Mouse (Mus musculus): ENCODE results near the gene Cyp2d9. TPM values are rescaled to one million over a fixed set of nuclear protein-coding genes. Genes with fewer than 3 reads are reported as not detected.
"Not testable (repeated sequence)": the region's sequence is repeated elsewhere in the genome, so short reads cannot be mapped to it uniquely, and the experiment has no call there.

Cyp2d9 gene
- polyA plus RNA-seq (2012; ENCODE audit: insufficient read depth, insufficient read length, missing spikeins): 1.3 TPM in 1 of 2 replicates, not detected in the other

- Histone ChIP-seq H3K27ac (replicated peaks; ENCODE audit: low read depth, low read length) (no peak within 1 kb of the TSS), H3K4me3 (ENCODE audit: insufficient read depth, low read depth, low read length) (no peak within 1 kb of the TSS), H3K4me1 (ENCODE audit: control insufficient read depth, insufficient read depth, insufficient read length, low read length) (no peaks in the 10 kb centered on the region)
Measured at GRCm38 (mm10) chr15:82433137-82433536, at the start of gene Cyp2d9. Gene Cyp2d9 (plus strand): TSS chr15:82433437.

- Histone ChIP-seq H3K4me1 (ENCODE audit: control insufficient read depth, insufficient read depth, insufficient read length, low read length) (no peaks in the 10 kb centered on the region), H3K4me3 (ENCODE audit: insufficient read depth, low read depth, low read length) (no peak overlapping the region), H3K27ac (replicated peaks; ENCODE audit: low read depth, low read length) (no peak overlapping the region)
Measured at GRCm38 (mm10) chr15:82385729-82386128, 47.5 kb upstream of the Cyp2d9 start.

GRCm38 (mm10) chr15:82389916-82390315 lies 43.3 kb upstream of the Cyp2d9 start:
- H3K4me1 ChIP-seq (ENCODE audit: control insufficient read depth, insufficient read depth, insufficient read length, low read length); H3K27ac ChIP-seq (replicated peaks; ENCODE audit: low read depth, low read length): not testable (repeated sequence)

GRCm38 (mm10) chr15:82393922-82394321 lies 39.3 kb upstream of the Cyp2d9 start, which contains the start of gene Cyp2d11:
Gene Cyp2d11 (minus strand): TSS chr15:82394022.
- not testable (repeated sequence) for H3K27ac ChIP-seq (replicated peaks; ENCODE audit: low read depth, low read length); H3K4me1 ChIP-seq (ENCODE audit: control insufficient read depth, insufficient read depth, insufficient read length, low read length); H3K4me3 ChIP-seq (ENCODE audit: insufficient read depth, low read depth, low read length)

More at GRCm38 (mm10) chr15:82389916-82390315, 43.3 kb upstream of the Cyp2d9 start:
- H3K4me3 ChIP-seq (ENCODE audit: insufficient read depth, low read depth, low read length): not testable (repeated sequence)

- not testable (repeated sequence) for H3K27ac ChIP-seq (replicated peaks; ENCODE audit: low read depth, low read length); H3K4me1 ChIP-seq (ENCODE audit: control insufficient read depth, insufficient read depth, insufficient read length, low read length); H3K4me3 ChIP-seq (ENCODE audit: insufficient read depth, low read depth, low read length)
Measured at GRCm38 (mm10) chr15:82395955-82396354, 37.3 kb upstream of the Cyp2d9 start.

GRCm38 (mm10) chr15:82401516-82401915 lies 31.7 kb upstream of the Cyp2d9 start:
- Histone ChIP-seq H3K4me1 (ENCODE audit: control insufficient read depth, insufficient read depth, insufficient read length, low read length) (no peaks in the 10 kb centered on the region), H3K27ac (replicated peaks; ENCODE audit: low read depth, low read length) (no peak overlapping the region), H3K4me3 (ENCODE audit: insufficient read depth, low read depth, low read length) (no peak overlapping the region)

GRCm38 (mm10) chr15:82402106-82402505 lies 31.1 kb upstream of the Cyp2d9 start:
- Histone ChIP-seq H3K27ac (replicated peaks; ENCODE audit: low read depth, low read length) (no peak overlapping the region), H3K4me3 (ENCODE audit: insufficient read depth, low read depth, low read length) (no peak overlapping the region), H3K4me1 (ENCODE audit: control insufficient read depth, insufficient read depth, insufficient read length, low read length) (no peaks in the 10 kb centered on the region)

GRCm38 (mm10) chr15:82402741-82403140 lies 30.5 kb upstream of the Cyp2d9 start:
- Histone ChIP-seq H3K27ac (replicated peaks; ENCODE audit: low read depth, low read length) (no peak overlapping the region), H3K4me3 (ENCODE audit: insufficient read depth, low read depth, low read length) (no peak overlapping the region), H3K4me1 (ENCODE audit: control insufficient read depth, insufficient read depth, insufficient read length, low read length) (no peaks in the 10 kb centered on the region)

GRCm38 (mm10) chr15:82403606-82404005 lies 29.6 kb upstream of the Cyp2d9 start:
- no peaks in the 10 kb centered on the region for H3K4me1 ChIP-seq (ENCODE audit: control insufficient read depth, insufficient read depth, insufficient read length, low read length)
- no peak overlapping the region for H3K4me3 ChIP-seq (ENCODE audit: insufficient read depth, low read depth, low read length)
- no peak overlapping the region for H3K27ac ChIP-seq (replicated peaks; ENCODE audit: low read depth, low read length)

- Histone ChIP-seq H3K4me3 (ENCODE audit: insufficient read depth, low read depth, low read length) (no peak overlapping the region), H3K27ac (replicated peaks; ENCODE audit: low read depth, low read length) (no peak overlapping the region), H3K4me1 (ENCODE audit: control insufficient read depth, insufficient read depth, insufficient read length, low read length) (no peaks in the 10 kb centered on the region)
Measured at GRCm38 (mm10) chr15:82404163-82404562, 29.1 kb upstream of the Cyp2d9 start.

- no peak within 1 kb of the TSS for H3K27ac ChIP-seq (replicated peaks; ENCODE audit: low read depth, low read length)
- H3K4me1 ChIP-seq (ENCODE audit: control insufficient read depth, insufficient read depth, insufficient read length, low read length): no peaks in the 10 kb centered on the region
- no peak within 1 kb of the TSS for H3K4me3 ChIP-seq (ENCODE audit: insufficient read depth, low read depth, low read length)
Measured at GRCm38 (mm10) chr15:82406981-82407380, 26.3 kb upstream of the Cyp2d9 start, which contains the start of gene Cyp2d10. Gene Cyp2d10 (minus strand): TSS chr15:82407195.

GRCm38 (mm10) chr15:82407536-82407935 lies 25.7 kb upstream of the Cyp2d9 start:
- no peaks in the 10 kb centered on the region for H3K4me1 ChIP-seq (ENCODE audit: control insufficient read depth, insufficient read depth, insufficient read length, low read length)
- H3K4me3 ChIP-seq (ENCODE audit: insufficient read depth, low read depth, low read length): no peak overlapping the region
- H3K27ac ChIP-seq (replicated peaks; ENCODE audit: low read depth, low read length): no peak overlapping the region

- Histone ChIP-seq H3K4me1 (ENCODE audit: control insufficient read depth, insufficient read depth, insufficient read length, low read length) (no peaks in the 10 kb centered on the region), H3K27ac (replicated peaks; ENCODE audit: low read depth, low read length) (no peak overlapping the region), H3K4me3 (ENCODE audit: insufficient read depth, low read depth, low read length) (peak overlapping the region; percentile 34)
Measured at GRCm38 (mm10) chr15:82416797-82417789, 16.1 kb upstream of the Cyp2d9 start.

- Histone ChIP-seq H3K27ac (replicated peaks; ENCODE audit: low read depth, low read length) (no peak overlapping the region), H3K4me1 (ENCODE audit: control insufficient read depth, insufficient read depth, insufficient read length, low read length) (no peaks in the 10 kb centered on the region), H3K4me3 (ENCODE audit: insufficient read depth, low read depth, low read length) (no peak overlapping the region)
Measured at GRCm38 (mm10) chr15:82418616-82419015, 14.6 kb upstream of the Cyp2d9 start.

- no peaks in the 10 kb centered on the region for H3K4me1 ChIP-seq (ENCODE audit: control insufficient read depth, insufficient read depth, insufficient read length, low read length)
- no peak overlapping the region for H3K27ac ChIP-seq (replicated peaks; ENCODE audit: low read depth, low read length)
- H3K4me3 ChIP-seq (ENCODE audit: insufficient read depth, low read depth, low read length): no peak overlapping the region
Measured at GRCm38 (mm10) chr15:82422935-82423334, 10.3 kb upstream of the Cyp2d9 start.

- Histone ChIP-seq H3K27ac (replicated peaks; ENCODE audit: low read depth, low read length) (no peak overlapping the region), H3K4me3 (ENCODE audit: insufficient read depth, low read depth, low read length) (no peak overlapping the region), H3K4me1 (ENCODE audit: control insufficient read depth, insufficient read depth, insufficient read length, low read length) (no peaks in the 10 kb centered on the region)
Measured at GRCm38 (mm10) chr15:82423471-82423870, 9.8 kb upstream of the Cyp2d9 start.

All from brown adipose tissue, adult 24 weeks (tissue).